Mouse (Mus musculus) olfactory bulb, adult 2 months (tissue): ENCODE data around the gene Trip6.

Experiments used
- CTCF ChIP-seq: fragments of 200-500 bp; IDR thresholded peaks from 2 replicates; pipeline ENCODE4 v1.5.1; 2012; ENCODE audit warnings: low read depth, mild to moderate bottlenecking, low read length, moderate library complexity; ENCODE audit not compliant: insufficient read depth
- POLR2A ChIP-seq: fragments of 200-500 bp; IDR thresholded peaks from 2 replicates; pipeline ENCODE4 v1.6.1; 2012; ENCODE audit warnings: mild to moderate bottlenecking, low read depth, low read length, moderate library complexity; ENCODE audit not compliant: insufficient read depth

- TF ChIP-seq POLR2A (no peak; the same call in 1 of the 2 replicates), CTCF (no peak)
Measured at GRCm38 (mm10) chr5:137349384-137350204, 35.4 kb upstream of the Trip6 start, which contains the start of gene Ephb4.
